Mouse (Mus musculus) spleen, postnatal 4 days (tissue): ENCODE measurements at regions not wholly inside any gene's neighbourhood (a gene's known extent, or its start where the extent isn't known, plus 50 kb on each side); places are given as distances from the start of the nearest gene placed in this dataset.

Experiments
- DNase-seq, 2 experiments: peaks; one replicate each; pipeline ENCODE4 v3.0.0; 2022; ENCODE audit warnings: low spot score in 2 of 2

DNA sequence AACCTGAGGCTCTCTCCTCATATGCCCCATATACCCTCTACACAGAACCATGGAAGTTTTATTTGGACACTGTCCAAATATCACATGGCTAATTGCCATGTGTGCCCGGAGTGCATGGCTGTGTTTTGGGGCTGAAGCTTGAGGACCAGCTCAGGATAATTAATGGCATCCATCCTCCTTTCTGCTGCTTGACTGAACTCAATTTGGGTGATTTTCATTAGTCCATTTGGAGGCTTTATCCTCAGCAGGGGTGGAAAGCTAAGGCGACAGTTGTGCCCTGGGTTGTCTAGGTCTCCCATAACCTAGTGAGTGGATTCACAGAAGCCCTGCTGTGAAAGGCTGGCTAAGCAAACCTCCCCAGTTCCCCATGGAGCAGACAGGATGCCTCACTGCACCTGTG lies 148.5 kb upstream of the 4931429L15Rik start:
- DNase-seq, result no peak

DNA sequence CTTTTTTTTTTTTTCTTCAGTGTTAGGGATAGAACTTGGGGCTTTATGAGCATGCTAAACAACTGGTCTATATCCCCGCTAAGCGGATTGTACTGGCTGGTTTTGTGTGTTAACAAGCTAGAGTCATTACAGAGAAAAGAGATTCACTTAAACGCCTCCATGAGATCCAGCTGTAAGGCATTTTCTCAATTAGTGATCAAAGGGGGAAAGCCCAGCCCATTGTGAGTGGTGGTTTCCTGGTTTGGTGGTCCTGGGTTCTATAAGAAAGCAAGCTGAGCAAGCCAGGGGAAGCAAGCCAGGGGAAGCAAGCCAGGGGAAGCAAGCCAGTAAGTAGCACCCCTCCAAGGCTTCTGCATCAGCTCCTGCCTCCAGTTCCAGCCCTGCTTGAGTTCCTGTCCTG lies 147.9 kb upstream of the 4931429L15Rik start:
- DNase-seq, result no peak

DNA sequence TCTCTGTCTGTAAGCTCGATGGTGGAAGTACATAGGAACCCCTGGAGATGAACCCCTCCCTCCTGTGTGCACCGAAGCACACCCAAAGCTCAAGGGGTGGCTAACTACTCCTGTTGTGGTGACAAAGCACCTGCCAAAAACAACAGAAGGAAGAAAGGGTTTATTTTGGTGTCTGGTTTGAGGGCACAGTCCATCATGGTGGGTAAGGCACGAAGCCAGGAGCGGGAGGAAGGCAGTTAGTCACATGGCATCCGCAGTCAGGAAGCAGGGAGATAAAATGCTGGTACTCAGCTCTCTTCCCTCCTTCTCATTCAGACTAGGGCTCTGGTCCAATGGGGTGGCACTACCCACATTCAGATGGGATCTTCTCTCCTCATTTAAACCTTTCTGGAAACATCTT lies 142.9 kb upstream of the 4931429L15Rik start:
- DNase-seq, result no peak

DNA sequence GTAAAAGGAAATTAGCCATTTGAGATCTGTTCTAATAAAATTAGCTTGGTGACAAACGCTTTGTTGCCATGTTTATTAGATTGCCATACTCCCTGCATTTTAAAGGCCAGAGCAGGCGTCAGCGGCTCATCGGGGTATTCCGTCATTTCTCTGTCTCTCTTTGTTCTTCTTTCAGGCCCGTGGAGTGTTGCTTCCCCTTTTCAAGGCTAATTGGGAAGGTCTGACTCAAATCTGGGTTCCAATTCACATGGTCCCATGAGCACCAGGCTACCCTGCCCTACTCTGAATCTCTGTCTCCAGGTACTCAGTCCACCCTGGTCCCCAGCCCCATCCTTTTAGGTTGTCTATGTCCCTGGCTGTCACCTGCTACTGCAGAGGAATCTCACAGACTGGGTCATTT lies 138.2 kb upstream of the 4931429L15Rik start:
- DNase-seq, result no peak

DNA sequence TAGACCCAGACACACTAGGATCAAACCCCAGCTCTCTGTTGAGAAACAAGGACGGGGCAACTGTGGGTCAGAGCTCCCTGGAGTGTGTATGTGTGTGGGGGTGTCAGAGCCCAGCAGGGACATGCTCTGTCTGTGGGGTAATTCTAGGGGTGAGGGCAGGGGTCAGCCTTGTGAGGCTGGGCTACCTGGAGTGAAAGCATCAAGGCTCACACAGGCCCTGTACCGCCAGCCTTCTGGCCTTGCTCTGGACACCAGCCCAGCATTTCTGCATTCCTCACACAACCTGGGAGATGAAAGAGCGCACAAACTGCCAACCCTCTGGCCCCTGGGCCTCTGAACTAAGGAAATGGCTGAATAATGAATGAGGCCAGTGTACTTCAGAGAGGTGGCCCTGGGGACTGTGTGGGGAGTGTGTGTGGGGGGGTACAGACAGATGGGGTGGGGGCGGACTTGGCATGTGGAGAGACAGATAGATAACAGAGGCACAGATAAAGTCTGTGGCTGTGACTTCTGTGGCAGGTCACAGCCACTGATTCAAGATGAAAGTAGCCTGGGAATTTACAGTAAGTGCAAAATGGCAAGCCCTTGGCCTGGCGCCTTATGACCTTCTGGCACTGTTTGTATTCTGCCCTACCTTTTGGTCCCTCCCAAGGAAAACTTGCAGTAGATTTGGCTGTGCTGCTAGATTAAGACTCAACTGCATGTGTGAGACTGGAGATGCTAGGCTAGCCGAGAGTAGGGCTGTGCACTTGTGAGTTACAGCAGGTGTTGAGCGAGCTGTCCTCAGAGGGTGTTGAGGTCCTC lies 135.2 kb upstream of the 4931429L15Rik start:
- DNase-seq, result no peak

DNA sequence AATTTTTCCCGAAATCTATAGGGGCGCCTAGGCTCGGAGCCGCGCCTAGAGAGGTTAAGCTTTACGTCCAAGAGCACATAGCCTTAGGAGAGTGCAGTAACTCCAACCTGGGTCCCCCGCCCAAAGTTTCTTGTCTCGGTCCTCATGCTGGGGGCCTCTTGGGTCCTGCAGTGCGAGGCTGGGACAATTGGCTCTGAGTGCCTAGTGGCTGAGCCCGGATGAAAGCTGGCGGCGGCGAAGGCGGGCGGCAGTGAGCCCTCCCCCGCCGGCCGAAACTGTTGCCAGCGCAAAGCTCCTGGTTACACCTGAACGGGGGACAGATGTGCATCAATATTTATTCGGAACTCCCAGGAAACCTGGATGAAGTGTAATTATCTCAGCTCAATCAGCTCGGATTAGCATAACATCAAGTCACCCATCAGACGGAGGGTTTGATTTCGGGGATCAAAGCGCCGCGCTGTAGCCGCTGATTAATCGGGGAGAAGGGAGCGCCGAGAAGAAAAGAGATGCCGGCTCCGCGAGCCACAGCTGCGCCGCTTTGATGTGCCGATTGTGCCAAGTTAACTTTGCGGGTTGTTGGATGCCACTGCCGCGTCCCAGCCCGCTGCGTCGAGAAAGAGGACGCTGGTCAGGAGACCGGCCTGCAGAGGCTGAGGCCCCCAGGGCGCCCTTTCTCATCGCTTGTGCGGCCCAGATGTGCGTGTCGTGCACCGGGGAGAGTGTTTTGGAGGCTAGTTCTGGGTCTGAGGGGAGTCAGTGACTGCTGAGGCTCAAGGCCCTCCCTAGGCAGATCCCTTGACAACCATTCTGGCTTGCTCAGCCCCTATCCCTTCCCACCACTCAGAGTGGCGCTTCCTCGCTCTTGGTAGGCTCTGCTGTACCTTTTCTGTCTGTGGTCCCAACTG lies 123.7 kb upstream of the 4931429L15Rik start:
- no peak for DNase-seq

DNA sequence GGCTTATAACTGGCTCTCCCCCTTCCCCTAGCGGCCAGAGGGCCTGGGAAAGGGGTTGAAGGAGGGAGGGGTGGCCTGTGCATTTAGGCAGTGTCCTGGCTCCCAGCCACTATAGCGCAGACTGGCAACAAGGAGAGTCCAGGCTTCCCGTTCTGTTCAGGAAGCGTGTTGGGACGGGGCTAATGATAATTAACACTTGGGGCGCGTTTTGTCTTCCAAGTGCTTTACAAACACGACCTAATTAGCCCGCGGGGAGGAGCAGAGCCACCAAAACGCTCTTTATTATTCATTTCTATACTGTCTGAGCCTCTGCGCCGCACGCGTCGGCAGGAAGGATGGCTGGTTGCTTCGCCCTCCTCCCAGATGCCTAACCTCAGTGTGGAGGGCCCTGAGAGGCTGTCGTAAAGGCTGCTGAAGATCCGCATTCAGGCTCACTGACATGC lies 123.0 kb upstream of the 4931429L15Rik start:
- no peak for DNase-seq

DNA sequence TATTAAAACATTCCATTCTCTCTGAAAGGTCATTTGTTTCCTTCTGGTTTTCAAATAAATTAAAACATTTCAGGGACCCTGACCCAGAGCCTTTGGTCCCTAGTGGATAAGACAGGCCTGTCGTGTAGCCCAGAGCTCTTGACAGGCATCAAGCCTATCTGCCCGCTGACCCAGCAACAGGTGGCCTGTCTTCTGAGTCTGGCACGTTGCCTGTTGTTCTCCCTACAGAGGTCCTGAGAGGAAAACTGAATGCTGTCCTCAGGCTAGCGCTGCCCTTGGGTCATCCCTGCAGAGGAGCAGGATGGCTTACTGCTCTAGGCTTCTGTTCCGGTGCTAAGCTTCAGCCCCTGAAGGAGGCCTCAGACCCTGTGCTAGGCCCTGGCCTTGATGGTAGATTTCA lies 120.4 kb upstream of the 4931429L15Rik start:
- no peak for DNase-seq

DNA sequence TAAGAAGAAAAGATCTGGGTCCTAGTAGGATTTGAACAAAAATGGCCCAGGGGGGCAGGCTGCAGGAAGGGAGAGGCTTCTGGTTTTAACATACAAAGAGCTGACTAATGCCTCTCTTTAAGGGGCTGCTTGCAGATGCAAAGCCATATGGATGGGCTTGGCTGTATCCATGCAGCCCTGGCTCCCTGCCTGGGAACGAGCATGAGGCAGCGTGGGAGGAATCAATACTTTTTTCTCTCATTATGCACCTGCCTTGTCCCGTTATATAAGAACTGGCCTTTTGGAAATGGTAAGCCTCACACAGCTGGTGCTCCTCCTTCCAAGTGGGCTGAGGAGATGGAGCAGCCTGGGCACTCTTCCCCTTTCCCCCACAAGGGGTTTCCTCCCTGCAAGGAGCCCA lies 114.9 kb upstream of the 4931429L15Rik start:
- DNase-seq, result no peak

DNA sequence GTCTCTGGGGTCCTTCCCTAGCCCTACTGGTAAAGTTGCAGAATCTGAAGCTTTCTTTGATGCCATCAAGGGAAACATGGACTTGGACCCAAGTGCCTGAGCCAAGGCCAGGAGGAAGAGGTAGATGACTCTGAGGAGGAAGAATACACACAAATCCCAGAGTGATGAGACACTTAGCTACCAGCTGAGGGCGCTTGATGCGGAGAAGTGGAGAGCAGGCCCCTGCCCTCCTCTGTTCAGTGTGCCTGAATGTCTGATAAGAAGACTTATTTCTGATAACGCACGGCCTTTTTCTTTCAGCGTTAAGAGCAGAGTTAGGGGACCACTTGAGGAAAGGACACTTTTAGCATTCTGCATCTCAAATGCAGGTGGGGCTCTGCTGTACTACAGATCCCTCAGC lies 113.9 kb upstream of the 4931429L15Rik start:
- DNase-seq, result no peak

DNA sequence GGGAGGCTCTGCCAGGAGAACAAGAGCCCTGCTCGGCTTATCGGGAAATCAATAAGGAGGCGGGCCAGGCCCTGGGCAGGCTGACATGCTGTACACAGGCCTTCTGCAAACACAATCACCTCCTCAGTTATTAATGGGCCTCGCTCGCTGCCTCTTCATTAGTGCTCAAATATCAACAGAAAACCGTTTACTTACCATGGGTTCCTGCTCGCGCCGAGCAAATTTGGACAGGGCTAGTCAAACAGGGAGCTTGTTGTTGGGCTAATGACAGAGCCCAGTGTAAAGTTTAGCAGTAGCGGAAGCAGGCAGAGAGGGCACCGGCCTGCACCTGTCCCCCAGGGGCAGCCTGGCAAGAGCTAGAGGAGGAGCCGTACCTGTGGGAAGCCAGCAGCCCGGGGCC lies 111.3 kb upstream of the 4931429L15Rik start:
- no peak for DNase-seq

DNA sequence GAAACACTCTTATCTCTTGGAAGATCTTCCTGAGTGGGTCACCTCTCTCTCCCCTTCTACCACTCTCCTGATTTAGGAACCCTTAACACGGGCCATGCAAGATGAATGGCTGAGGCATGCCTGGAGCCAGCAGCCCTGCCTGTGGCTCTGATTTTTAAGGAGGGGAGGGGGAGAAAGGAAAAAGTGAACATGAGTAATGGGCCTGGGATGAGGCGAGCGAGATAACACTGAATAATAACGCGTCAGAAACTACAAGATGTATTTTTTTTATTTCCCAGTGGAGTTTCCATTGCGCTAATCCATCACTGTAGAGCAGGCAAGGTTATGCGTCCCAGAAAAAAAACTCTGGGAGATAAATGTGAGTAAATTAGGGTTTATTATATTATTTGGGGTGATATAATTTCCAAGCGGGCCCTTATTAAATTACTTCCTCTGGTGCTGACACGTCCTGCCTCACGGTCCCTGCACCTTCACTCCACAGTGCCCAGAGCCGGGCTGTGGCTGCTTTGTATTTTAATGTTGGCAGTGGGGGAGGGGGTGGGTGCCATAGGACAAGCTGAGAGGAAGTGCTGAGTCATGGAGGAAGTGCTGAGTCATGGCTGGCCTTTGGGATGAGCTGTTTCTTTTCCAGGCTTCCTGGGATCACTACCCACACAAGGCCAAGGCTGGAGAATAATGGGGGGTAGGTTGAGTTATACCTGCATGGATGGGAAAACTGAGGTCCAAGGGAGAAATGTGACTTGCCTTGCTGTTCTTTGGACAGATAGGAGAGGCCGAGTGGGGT lies 103.6 kb upstream of the 4931429L15Rik start:
- DNase-seq, result no peak

DNA sequence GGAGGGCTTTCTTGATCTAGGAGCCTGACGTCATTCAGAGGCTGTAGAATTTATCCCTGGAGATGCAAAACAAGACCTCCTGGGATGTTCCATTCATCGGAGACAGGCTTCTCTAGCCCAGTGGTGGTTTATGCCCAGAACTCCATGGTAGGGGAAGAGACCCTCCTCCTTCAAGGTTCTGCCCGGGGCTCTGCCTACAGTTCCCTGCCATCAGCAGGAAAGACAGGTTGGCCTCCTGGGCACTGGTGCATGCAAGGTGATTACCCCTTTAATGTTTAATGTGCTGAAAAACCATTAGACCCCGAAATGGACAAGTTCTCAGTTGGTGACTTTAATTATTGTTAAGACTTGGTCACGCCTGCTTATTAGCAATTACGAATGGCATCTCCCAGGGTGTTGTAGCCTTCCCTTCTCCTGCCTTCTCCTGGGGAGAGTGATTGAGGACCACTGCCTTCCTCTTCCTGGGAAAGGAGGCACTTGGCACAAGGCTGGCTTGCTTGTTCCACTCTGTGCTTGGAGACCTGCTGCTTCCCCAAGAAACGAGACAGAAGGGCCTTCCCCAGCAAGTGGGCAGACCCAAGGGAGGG lies 102.0 kb upstream of the 4931429L15Rik start:
- no peak for DNase-seq

DNA sequence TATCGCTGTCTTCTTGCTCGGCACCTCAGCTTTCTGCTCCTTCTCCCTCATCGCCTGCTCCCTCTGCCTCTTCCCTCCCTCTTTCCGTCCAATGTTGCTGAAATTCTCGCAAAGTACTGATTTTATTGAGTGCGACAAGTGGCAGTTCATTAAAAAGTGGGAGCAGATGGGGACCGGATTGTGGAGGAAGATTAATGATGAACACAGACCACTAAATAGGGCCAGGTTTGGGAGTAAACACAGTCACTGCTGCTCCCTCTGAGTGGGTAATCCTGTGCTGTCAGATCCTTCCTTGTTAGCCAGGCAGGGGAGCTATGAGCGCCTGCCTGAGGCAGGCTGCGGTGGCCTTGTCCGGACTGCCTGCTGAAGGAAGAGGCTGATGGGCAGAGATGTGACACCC lies 91.9 kb upstream of the 4931429L15Rik start:
- no peak for DNase-seq

DNA sequence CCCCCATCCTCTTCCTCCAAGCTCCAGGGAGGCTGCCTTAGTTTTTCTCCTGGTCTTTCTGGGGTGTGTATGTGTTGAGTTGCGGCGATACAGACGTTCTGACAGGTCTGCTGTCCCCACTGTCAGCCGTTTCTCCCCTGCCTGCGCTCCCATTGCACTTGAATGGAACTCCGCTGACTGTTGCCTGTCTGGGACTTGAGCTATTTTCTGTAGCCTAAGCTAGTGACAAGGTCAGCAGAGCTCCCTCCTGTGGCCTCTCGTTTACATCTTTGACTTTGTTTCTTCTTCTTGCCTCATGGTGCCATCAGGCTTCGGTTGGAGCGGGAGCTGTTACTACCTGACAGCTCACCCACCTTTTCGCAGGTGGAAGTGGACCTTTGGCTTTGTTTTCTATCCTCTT lies 89.0 kb upstream of the 4931429L15Rik start:
- no peak for DNase-seq

DNA sequence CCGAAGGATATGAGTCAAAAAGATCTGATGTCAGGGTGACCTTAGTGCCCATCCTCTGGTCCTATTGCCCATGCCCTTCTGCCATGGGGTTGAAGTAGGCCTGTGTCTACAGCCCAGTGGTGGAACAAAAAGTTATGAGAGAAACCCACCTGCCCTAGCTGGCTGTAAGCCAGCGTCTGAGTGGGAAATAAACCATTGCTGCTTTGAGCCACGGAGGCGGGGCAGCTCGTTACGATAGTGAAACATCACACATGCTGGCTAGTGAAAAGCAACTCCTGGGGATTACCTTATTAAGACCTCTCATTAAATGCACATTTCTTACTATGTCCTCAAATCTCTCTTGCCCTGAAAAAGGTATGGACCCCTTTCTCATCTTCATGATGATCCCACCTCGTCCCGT lies 86.8 kb upstream of the 4931429L15Rik start:
- no peak for DNase-seq

DNA sequence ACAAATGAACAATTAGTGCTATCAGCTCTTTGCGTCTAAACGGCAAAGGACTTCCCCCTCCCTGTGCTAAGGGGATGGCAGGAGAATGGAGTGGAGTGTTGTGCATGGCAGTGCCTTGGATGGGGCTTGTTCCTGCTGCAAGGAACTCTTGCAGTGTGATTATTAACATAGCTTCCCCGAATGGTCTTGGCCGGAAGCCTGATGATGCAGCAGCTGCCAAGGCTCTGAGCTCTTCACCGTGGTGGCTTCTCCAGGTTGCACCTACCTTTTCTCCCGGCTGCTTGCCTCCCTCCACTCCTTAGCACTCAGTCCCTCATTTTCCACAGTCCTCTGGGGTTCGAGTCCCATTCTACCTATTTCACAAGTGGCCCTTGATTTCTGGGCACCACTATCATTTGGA lies 76.8 kb upstream of the 4931429L15Rik start:
- no peak for DNase-seq

DNA sequence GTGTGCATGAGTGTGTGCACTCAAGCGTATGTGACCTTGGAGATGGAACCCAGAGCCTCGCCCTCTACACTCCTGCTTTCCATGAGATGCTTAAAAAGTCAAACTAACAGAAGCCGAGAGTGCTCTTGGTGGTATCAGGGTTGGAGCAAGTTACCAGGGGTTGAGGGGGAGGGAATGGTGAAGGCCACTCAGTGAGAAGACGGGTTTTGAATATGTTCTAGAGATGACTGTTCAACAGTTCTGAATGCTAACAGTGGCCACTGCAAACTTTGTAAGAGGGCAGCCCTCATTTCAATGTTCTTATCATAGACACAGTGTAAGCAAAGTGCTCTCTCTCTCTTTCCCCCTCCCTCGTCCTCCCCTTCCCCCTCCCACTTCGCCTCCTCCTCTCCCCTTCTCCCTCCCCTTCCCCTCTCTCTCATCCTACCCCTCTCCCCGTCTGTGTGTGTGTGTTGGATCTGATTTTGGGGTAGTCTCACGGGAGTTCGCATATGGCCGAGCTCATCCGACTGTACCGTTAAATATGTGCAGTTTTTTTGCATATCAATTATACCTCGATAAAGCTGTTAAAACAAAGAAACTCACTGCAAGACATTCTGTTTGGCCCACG lies 75.5 kb upstream of the 4931429L15Rik start:
- DNase-seq, result no peak

DNA sequence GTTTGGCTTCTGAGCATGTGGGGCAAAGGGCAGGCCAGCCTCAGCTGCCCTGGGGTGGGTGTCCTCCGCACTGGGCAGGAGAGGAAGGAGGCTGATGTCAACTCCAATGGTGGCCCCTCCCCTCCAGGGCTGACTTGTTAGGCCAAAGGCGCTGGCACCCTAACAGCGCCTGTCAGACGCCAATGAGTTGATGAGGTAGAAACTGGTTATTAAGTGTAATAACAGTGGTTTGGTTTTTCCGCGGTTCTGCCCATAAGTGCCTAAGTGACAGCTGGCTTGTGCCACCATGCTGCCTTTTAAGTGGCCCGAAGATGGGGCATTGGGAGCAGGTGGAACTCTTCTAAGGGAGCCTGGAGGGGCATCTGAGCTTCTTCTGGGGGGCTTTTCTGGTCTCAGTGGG lies 74.5 kb upstream of the 4931429L15Rik start:
- no peak for DNase-seq

DNA sequence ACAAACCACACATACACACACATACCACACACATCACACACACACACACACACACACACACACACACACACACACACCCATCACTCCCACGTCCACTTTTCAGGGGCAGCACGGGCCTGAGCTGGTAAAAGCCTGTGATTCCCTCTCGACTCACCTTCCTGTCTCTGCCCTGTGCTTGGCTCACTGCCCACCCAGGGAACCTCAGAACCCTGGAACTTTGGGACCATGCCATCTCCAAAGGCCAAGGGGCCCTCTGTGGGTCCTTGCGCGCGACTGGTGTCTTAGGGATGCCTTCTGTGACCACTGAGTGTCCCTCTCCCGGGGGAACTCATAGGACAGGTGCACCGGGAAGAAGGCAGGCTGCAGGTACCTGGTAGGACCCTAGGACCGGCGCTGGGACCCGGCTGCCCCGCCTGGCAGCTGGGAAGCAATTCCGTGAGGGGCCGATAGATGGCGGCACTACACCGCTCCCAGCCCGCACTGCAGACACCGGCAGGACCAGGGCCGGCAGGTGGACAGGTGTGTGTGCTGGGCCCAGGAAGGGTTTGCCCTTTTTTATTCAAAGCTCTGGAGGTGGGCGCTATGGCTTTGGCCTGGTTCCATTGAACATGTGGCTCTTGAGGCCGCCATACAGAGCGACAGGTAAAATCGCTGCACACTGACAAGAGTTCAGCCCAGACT lies 73.0 kb upstream of the 4931429L15Rik start:
- peak; percentile 16 to 75 for DNase-seq

DNA sequence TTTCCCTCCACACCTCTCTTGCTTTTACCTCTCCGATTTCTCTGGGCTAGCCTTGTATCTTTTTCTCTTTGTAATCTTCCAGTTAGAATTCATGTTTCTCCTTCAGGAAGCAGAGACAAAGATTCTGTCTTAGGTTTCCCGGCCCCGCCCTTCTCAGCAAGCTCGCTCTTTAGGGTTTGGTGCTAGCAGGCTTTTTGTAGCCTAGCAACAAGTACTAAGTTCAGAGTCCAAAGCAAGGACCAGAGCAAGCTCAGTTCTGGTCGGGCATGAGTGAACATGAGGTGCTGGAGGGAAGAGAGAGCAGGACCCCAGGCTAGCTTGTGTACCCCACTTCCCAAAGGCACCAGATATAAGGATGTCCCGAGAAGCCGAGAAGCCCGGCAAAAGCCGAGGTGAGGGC lies 70.0 kb upstream of the 4931429L15Rik start:
- DNase-seq, result no peak
